25 mouse cellular contexts compared by ENCODE assay signal in the genomic region with DNA sequence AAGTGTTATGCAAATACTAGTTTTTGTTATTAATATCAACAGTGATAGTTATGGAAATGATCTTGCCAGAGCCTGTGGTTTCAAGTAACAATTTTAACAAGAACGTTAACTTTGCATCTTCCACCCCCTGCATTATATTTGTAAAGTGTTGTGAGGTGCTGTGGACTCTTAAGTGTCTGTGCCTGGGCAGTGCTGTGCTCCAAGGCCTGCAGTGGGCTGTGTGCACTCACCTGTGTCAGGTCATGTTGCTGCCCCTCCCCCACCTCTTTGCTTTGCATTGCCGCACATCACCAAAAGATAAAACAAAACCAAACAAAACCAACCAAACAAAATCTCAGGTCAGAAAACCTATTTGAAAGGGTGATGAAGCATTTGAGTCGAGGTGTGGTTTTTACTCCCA.
A peak's percentile ranks its signal among the peaks of the same experiment; 100 is the strongest.
DNase-seq lines count a peak whose midpoint lies in the region; ATAC-seq and TF ChIP-seq lines count a peak whose summit lies in the region.
"Had no signal": no experiment of that assay in that cellular context is flagged by ENCODE, and none has a peak within 500 bp of the region (broad histone marks: within the 10 kb centered on the region; RNA-seq: fewer than 3 reads in every experiment).

No protein-coding gene starts in this region.

- H3K36me3 ChIP-seq in kidney, embryonic 14.5 days (ENCODE audit: control insufficient read depth, insufficient read depth, low read length) = no peaks in the 10 kb centered on the region
- no peaks in the 10 kb centered on the region for H3K36me3 ChIP-seq in kidney, postnatal 0 days (ENCODE audit: insufficient read depth, low read length)
- H3K36me3 ChIP-seq in kidney, embryonic 16.5 days (ENCODE audit: insufficient read depth, low read length) = no peaks in the 10 kb centered on the region
- H3K36me3 ChIP-seq: embryonic facial prominence, embryonic 10.5 days; embryonic facial prominence, embryonic 12.5 days; G1E had no signal

- H3K4me2 ChIP-seq in kidney, embryonic 14.5 days (replicated peaks; ENCODE audit: low read depth, low read length) = peak overlapping the region; percentile 10; the same call in 1 of the 2 replicates
- 0 out of 2 replicates have a peak overlapping the region, but pooled peaks have one; percentile 1 for H3K4me2 ChIP-seq in kidney, postnatal 0 days (ENCODE audit: low read length)
- no peak overlapping the region for H3K4me2 ChIP-seq in kidney, embryonic 16.5 days (replicated peaks; ENCODE audit: low read depth, low read length)
- H3K4me2 ChIP-seq: embryonic facial prominence, embryonic 12.5 days; forebrain, embryonic 13.5 days had no signal

- no peaks in the 10 kb centered on the region for H3K4me1 ChIP-seq in kidney, embryonic 14.5 days (ENCODE audit: control insufficient read depth, insufficient read depth, low read length)
- H3K4me1 ChIP-seq in kidney, postnatal 0 days (replicated peaks; ENCODE audit: insufficient read depth, low read length) = 0 out of 2 replicates have a peak, but pooled peaks cover 2% of the 10 kb centered on the region
- peaks cover 9% of the 10 kb centered on the region; the same call in 1 of the 2 replicates for H3K4me1 ChIP-seq in kidney, embryonic 16.5 days (ENCODE audit: insufficient read depth, low read length)
- H3K4me1 ChIP-seq: embryonic facial prominence, embryonic 10.5 days; embryonic facial prominence, embryonic 12.5 days had no signal

- 0 out of 2 replicates have a peak, but pooled peaks have one; percentile 64 for ATAC-seq in kidney, embryonic 14.5 days (ENCODE audit: low FRiP score, low TSS enrichment)
- no peak for ATAC-seq in kidney, postnatal 0 days (replicated peaks; ENCODE audit: low FRiP score, low read depth)
- ATAC-seq in kidney, embryonic 16.5 days (ENCODE audit: low FRiP score, low TSS enrichment) = no peak
- ATAC-seq: activated CD4-positive, CD25-positive, alpha-beta regulatory T cell, adult 4 months; CD4-positive, CD25-positive, alpha-beta regulatory T cell, adult 4 months; forebrain, embryonic 13.5 days; Patski had no signal

- H3K9me3 ChIP-seq in kidney, embryonic 14.5 days (ENCODE audit: control insufficient read depth, low read length) = no peaks in the 10 kb centered on the region
- no peaks in the 10 kb centered on the region for H3K9me3 ChIP-seq in kidney, postnatal 0 days (replicated peaks; ENCODE audit: low read length)
- no peaks in the 10 kb centered on the region for H3K9me3 ChIP-seq in kidney, embryonic 16.5 days (ENCODE audit: low read length)
- H3K9me3 ChIP-seq: embryonic facial prominence, embryonic 10.5 days; embryonic facial prominence, embryonic 12.5 days; forebrain, embryonic 13.5 days had no signal

- no peaks in the 10 kb centered on the region for H3K27me3 ChIP-seq in kidney, embryonic 14.5 days (ENCODE audit: control insufficient read depth, insufficient read depth, low read length)
- H3K27me3 ChIP-seq in kidney, postnatal 0 days (ENCODE audit: insufficient read depth, low read length) = no peaks in the 10 kb centered on the region
- H3K27me3 ChIP-seq in kidney, embryonic 16.5 days (ENCODE audit: insufficient read depth, low read length) = no peaks in the 10 kb centered on the region
- H3K27me3 ChIP-seq: CH12.LX; embryonic facial prominence, embryonic 12.5 days; forebrain, embryonic 13.5 days had no signal

- TF ChIP-seq CTCF in kidney, postnatal 0 days (IDR thresholded peaks at IDR 0.05; ENCODE audit: low read depth) = no peak

- WGBS in kidney, embryonic 14.5 days = 41% methylated on average over 3 of the region's 3 CpGs
- WGBS in kidney, postnatal 0 days = 39% methylated on average over 3 of the region's 3 CpGs
- WGBS in kidney, embryonic 16.5 days = 31% methylated on average over 3 of the region's 3 CpGs

- no peak for DNase-seq in kidney, postnatal 14 days
- DNase-seq in kidney, postnatal 0 days (ENCODE audit: low spot score) = no peak
- DNase-seq in kidney, adult 11 months = no peak
- peak; percentile 10 to 36 for DNase-seq in kidney, postnatal 25 days
- DNase-seq in kidney, postnatal 4 days = peak; percentile 40 to 46
- no peak for DNase-seq in kidney, adult 9 months
- DNase-seq: adrenal gland, adult 8-10 months; adrenal gland, postnatal 14 days; adrenal gland, postnatal 36 days; B cell, adult 2 months; cerebellum, adult 11-12 months; cerebellum, adult 2 months; cerebellum, adult 9-10 months; cerebellum, postnatal 10 days; cerebellum, postnatal 25 days had no signal

- H3K27ac ChIP-seq in kidney, embryonic 14.5 days (ENCODE audit: low read depth, low read length) = no peak overlapping the region
- no peak overlapping the region for H3K27ac ChIP-seq in kidney, postnatal 0 days
- no peak overlapping the region for H3K27ac ChIP-seq in kidney, embryonic 16.5 days (ENCODE audit: low read length)
- H3K27ac ChIP-seq: embryonic facial prominence, embryonic 10.5 days; embryonic facial prominence, embryonic 12.5 days; forebrain, embryonic 13.5 days had no signal

- H3K4me3 ChIP-seq in kidney, embryonic 14.5 days (ENCODE audit: low read length) = no peak overlapping the region
- H3K4me3 ChIP-seq in kidney, postnatal 0 days (replicated peaks; ENCODE audit: low read depth, low read length) = no peak overlapping the region
- no peak overlapping the region for H3K4me3 ChIP-seq in kidney, embryonic 16.5 days (ENCODE audit: low read length)
- H3K4me3 ChIP-seq: embryonic facial prominence, embryonic 10.5 days; embryonic facial prominence, embryonic 12.5 days; forebrain, embryonic 13.5 days had no signal

- H3K9ac ChIP-seq in kidney, embryonic 14.5 days (ENCODE audit: low read depth, low read length) = no peak overlapping the region
- H3K9ac ChIP-seq in kidney, postnatal 0 days (ENCODE audit: low read depth, low read length) = no peak overlapping the region
- no peak overlapping the region for H3K9ac ChIP-seq in kidney, embryonic 16.5 days (replicated peaks; ENCODE audit: low read length)
- H3K9ac ChIP-seq: embryonic facial prominence, embryonic 12.5 days; forebrain, embryonic 13.5 days had no signal

Comparison
In these comparisons a context has a peak if more than half of its experiments do, and no peak if none do; other contexts are left out.
1. DNase-seq: peak in kidney, postnatal 25 days (2 of 2) and kidney, postnatal 4 days (2 of 2); none in kidney, postnatal 14 days (single experiment), kidney, postnatal 0 days (single experiment), kidney, adult 11 months (single experiment) and kidney, adult 9 months (single experiment).